Mouse (Mus musculus) forebrain, embryonic 11.5 days (tissue): ENCODE measurements around the gene Zfhx3. TPM values are rescaled to one million over a fixed set of nuclear protein-coding genes. Genes with fewer than 3 reads are reported as not detected.

ENCODE experiments used
- ATAC-seq: fragments of 200-750 bp; cut with Nextera tagmentation; replicated peaks from 2 replicates; pipeline ENCODE4 v1.8.0; 2017; ENCODE audit warnings: moderate TSS enrichment; ENCODE audit not compliant: low FRiP score
- DNase-seq: peaks from one replicate; pipeline ENCODE4 v3.0.0-alpha.2; 2017; ENCODE audit warnings: low spot score
- H3K27ac ChIP-seq: fragments of 300-500 bp; sonication (generic); 2 replicates; pipeline ENCODE4 v1.5.1; 2014; ENCODE audit warnings: low read depth, low read length
- H3K27me3 ChIP-seq: fragments of 300-500 bp; sonication (generic); 2 replicates; pipeline ENCODE4 v1.6.1; 2014; ENCODE audit warnings: mild to moderate bottlenecking, low read length, mixed read lengths; ENCODE audit not compliant: control insufficient read depth, insufficient read depth
- H3K36me3 ChIP-seq: fragments of 300-500 bp; sonication (generic); 2 replicates; pipeline ENCODE4 v1.6.1; 2014; ENCODE audit warnings: mild to moderate bottlenecking, low read length, moderate library complexity, mixed read lengths; ENCODE audit not compliant: control insufficient read depth, insufficient read depth
- H3K4me1 ChIP-seq: fragments of 300-500 bp; sonication (generic); replicated peaks from 2 replicates; pipeline ENCODE4 v1.6.1; 2014; ENCODE audit warnings: low read length, mixed read lengths; ENCODE audit not compliant: control insufficient read depth, insufficient read depth
- H3K4me2 ChIP-seq: fragments of 300-500 bp; sonication (generic); 2 replicates; pipeline ENCODE4 v1.6.1; 2014; ENCODE audit warnings: low read depth, mild to moderate bottlenecking, low read length, moderate library complexity, mixed read lengths; ENCODE audit not compliant: severe bottlenecking
- H3K4me3 ChIP-seq: fragments of 300-500 bp; sonication (generic); 2 replicates; pipeline ENCODE4 v1.5.1; 2014; ENCODE audit warnings: low read depth, low read length
- H3K9ac ChIP-seq: fragments of 300-500 bp; sonication (generic); 2 replicates; pipeline ENCODE4 v1.6.1; 2014; ENCODE audit warnings: low read length
- H3K9me3 ChIP-seq: fragments of 300-500 bp; sonication (generic); 2 replicates; pipeline ENCODE4 v1.6.1; 2016; ENCODE audit warnings: low read length, mixed read lengths; ENCODE audit not compliant: control insufficient read depth
- WGBS: fragments of 180-500 bp; shearing (Covaris S2); extraction: QIAGEN DNeasy Blood & Tissue Kit; methylation state at CpG from one replicate; pipeline ENCODE4 v1.1.7; 2014; 5-methylcytosine and 5-hydroxymethylcytosine counted together
- polyA plus RNA-seq: library from polyadenylated mRNA; unstranded; fragments of >200 nt; fragmentation: Nextera tagmentation; extraction: Ambion mirVana; gene quantifications from 2 replicates; pipeline ENCODE4 v1.2.1, GENCODE M21; 2014

Gene Zfhx3
- polyA plus RNA-seq, 1 experiment from 2014 or later, result 22.9 TPM

GRCm38 (mm10) chr8:108146536-108146935 lies 204.1 kb downstream of the Zfhx3 start:
- Histone ChIP-seq H3K9me3 (no peaks in the 10 kb centered on the region), H3K27ac (no peak overlapping the region), H3K4me2 (no peak overlapping the region), H3K9ac (no peak overlapping the region), H3K36me3 (no peaks in the 10 kb centered on the region), H3K4me1 (no peaks in the 10 kb centered on the region), H3K27me3 (no peaks in the 10 kb centered on the region), H3K4me3 (no peak overlapping the region)
- ATAC-seq (no peak), DNase-seq (no peak)
- 77% methylated on average over 5 of the region's 5 CpGs for WGBS

- Histone ChIP-seq H3K27ac (no peak overlapping the region), H3K4me1 (no peaks in the 10 kb centered on the region), H3K9me3 (no peaks in the 10 kb centered on the region), H3K4me2 (no peak overlapping the region), H3K4me3 (no peak overlapping the region), H3K36me3 (no peaks in the 10 kb centered on the region), H3K27me3 (no peaks in the 10 kb centered on the region), H3K9ac (no peak overlapping the region)
- DNase-seq (no peak), ATAC-seq (no peak)
- 67% methylated on average over 15 of the region's 15 CpGs for WGBS
Observed at GRCm38 (mm10) chr8:108148599-108149249, 206.3 kb downstream of the Zfhx3 start.

GRCm38 (mm10) chr8:108170804-108171203 lies 228.4 kb downstream of the Zfhx3 start:
- DNase-seq (no peak), ATAC-seq (no peak)
- no peaks in the 10 kb centered on the region for H3K36me3 ChIP-seq
- no peak overlapping the region for H3K27ac ChIP-seq
- H3K27me3 ChIP-seq, result no peaks in the 10 kb centered on the region
- no peak overlapping the region for H3K9ac ChIP-seq
- 91% methylated on average over 14 of the region's 14 CpGs for WGBS
- H3K4me2 ChIP-seq, result no peak overlapping the region
- H3K4me1 ChIP-seq, result no peaks in the 10 kb centered on the region
- no peak overlapping the region for H3K4me3 ChIP-seq
- no peaks in the 10 kb centered on the region for H3K9me3 ChIP-seq

- no peak for DNase-seq
Observed at GRCm38 (mm10) chr8:108183296-108183695, 240.9 kb downstream of the Zfhx3 start.

GRCm38 (mm10) chr8:108183948-108184347 lies 241.5 kb downstream of the Zfhx3 start:
- Histone ChIP-seq H3K4me1 (no peaks in the 10 kb centered on the region), H3K27me3 (no peaks in the 10 kb centered on the region), H3K27ac (no peak overlapping the region), H3K4me3 (no peak overlapping the region), H3K36me3 (no peaks in the 10 kb centered on the region), H3K9ac (no peak overlapping the region), H3K9me3 (no peaks in the 10 kb centered on the region), H3K4me2 (no peak overlapping the region)
- 88% methylated on average over 8 of the region's 8 CpGs for WGBS
- ATAC-seq (no peak), DNase-seq (no peak)

More at GRCm38 (mm10) chr8:108183296-108183695, 240.9 kb downstream of the Zfhx3 start:
- no peak overlapping the region for H3K27ac ChIP-seq
- 80% methylated on average over 4 of the region's 4 CpGs for WGBS
- no peaks in the 10 kb centered on the region for H3K27me3 ChIP-seq
- H3K9ac ChIP-seq, result no peak overlapping the region
- ATAC-seq, result no peak
- no peaks in the 10 kb centered on the region for H3K4me1 ChIP-seq
- H3K9me3 ChIP-seq, result no peaks in the 10 kb centered on the region
- H3K36me3 ChIP-seq, result no peaks in the 10 kb centered on the region
- no peak overlapping the region for H3K4me3 ChIP-seq
- no peak overlapping the region for H3K4me2 ChIP-seq

- no peak overlapping the region for H3K9ac ChIP-seq
- 92% methylated on average over 3 of the region's 3 CpGs for WGBS
- no peak overlapping the region for H3K27ac ChIP-seq
- H3K4me2 ChIP-seq, result no peak overlapping the region
- H3K4me1 ChIP-seq, result no peaks in the 10 kb centered on the region
- H3K9me3 ChIP-seq, result no peaks in the 10 kb centered on the region
- no peaks in the 10 kb centered on the region for H3K36me3 ChIP-seq
- ATAC-seq, result no peak
- H3K27me3 ChIP-seq, result no peaks in the 10 kb centered on the region
- no peak overlapping the region for H3K4me3 ChIP-seq
- DNase-seq, result no peak
Observed at GRCm38 (mm10) chr8:108186289-108186688, 243.8 kb downstream of the Zfhx3 start.

- Histone ChIP-seq H3K4me1 (no peaks in the 10 kb centered on the region), H3K4me3 (no peak overlapping the region), H3K27me3 (no peaks in the 10 kb centered on the region), H3K36me3 (no peaks in the 10 kb centered on the region), H3K4me2 (no peak overlapping the region), H3K9ac (no peak overlapping the region), H3K27ac (no peak overlapping the region), H3K9me3 (no peaks in the 10 kb centered on the region)
- no peak for ATAC-seq
- DNase-seq, result no peak
- 79% methylated on average over 4 of the region's 4 CpGs for WGBS
Observed at GRCm38 (mm10) chr8:108188044-108188443, 245.6 kb downstream of the Zfhx3 start.

GRCm38 (mm10) chr8:108194571-108194970 lies 252.1 kb downstream of the Zfhx3 start:
- H3K9me3 ChIP-seq, result no peaks in the 10 kb centered on the region
- H3K9ac ChIP-seq, result no peak overlapping the region
- no peaks in the 10 kb centered on the region for H3K27me3 ChIP-seq
- H3K36me3 ChIP-seq, result no peaks in the 10 kb centered on the region
- ATAC-seq, result no peak
- WGBS, result 64% methylated on average over 8 of the region's 8 CpGs
- H3K4me2 ChIP-seq, result no peak overlapping the region
- no peak overlapping the region for H3K27ac ChIP-seq
- H3K4me1 ChIP-seq, result no peaks in the 10 kb centered on the region
- no peak overlapping the region for H3K4me3 ChIP-seq
- DNase-seq, result no peak

- Histone ChIP-seq H3K27ac (no peak overlapping the region), H3K27me3 (no peaks in the 10 kb centered on the region), H3K9me3 (no peaks in the 10 kb centered on the region), H3K9ac (no peak overlapping the region), H3K36me3 (no peaks in the 10 kb centered on the region), H3K4me2 (no peak overlapping the region), H3K4me3 (no peak overlapping the region), H3K4me1 (no peaks in the 10 kb centered on the region)
- no peak for DNase-seq
- WGBS, result 95% methylated on average over 3 of the region's 3 CpGs
- no peak for ATAC-seq
Observed at GRCm38 (mm10) chr8:108215026-108215425, 272.6 kb downstream of the Zfhx3 start.
